Mouse (Mus musculus) T-helper 2 cell (primary cell): Measurements from ENCODE around the gene Mrps36.
"Not testable (repeated sequence)": the region's sequence is repeated elsewhere in the genome, so short reads cannot be mapped to it uniquely, and the experiment has no call there.

ENCODE experiments used
- in situ Hi-C: fragments of 300-600 bp; cut with MboI, MseI; formaldehyde crosslinking; loops from one replicate; pipeline ENCODE4 v1.15.1; 2025; ENCODE audit warnings: high pct_unique_total_duplicates

The Mrps36 gene

DNA sequence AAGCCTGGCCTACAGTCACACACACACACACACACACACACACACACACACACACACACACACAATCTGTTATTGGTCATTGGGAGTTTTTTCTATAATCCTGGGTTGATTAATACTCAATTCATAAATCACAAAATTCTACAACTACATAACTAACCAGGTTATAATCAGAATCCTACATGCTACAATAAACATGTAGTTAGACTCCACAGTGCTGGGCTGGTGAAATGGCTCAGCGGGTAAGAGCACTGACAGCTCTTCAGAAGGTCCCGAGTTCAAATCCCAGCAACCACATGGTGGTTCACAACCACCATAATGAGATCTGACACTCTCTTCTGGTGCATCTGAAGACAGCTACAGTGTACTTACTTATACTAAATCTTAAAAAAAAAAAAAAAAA, 11.7 kb downstream of the Mrps36 start:
- in situ Hi-C loops = no loop called here

DNA sequence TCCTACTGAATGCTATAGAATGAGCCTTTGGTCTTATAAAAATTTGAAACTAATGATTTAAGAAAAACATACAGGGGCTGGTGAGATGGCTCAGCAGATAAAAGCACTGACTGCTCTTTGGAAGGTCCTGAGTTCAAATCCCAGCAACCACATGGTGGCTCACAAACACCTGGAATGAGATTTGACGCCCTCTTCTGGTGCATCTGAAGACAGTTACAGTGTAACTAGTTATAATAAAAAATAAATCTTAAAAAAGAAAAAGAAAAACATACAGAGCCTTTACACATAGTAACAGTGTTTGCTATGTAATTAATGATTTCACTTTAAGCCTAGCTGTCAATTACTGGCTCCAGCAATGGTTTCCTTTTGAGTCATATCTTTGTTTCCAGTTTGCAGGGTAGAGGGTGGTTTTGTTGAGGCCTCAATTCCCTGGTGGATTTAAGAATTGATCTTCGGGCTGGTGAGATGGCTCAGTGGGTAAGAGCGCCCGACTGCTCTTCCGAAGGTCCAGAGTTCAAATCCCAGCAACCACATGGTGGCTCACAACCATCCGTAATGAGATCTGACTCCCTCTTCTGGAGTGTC, 12.9 kb downstream of the Mrps36 start:
- in situ Hi-C loops = not testable (repeated sequence)

- in situ Hi-C loops = no loop called here
Measured at GRCm38 (mm10) chr13:100730861-100731176, 13.6 kb downstream of the Mrps36 start, which contains the start of gene Cdk7. Cdk7 (minus strand) TSS chr13:100730939.

GRCm38 (mm10) chr13:100730153-100730860, 14.2 kb downstream of the Mrps36 start:
- in situ Hi-C loops = no loop called here

DNA sequence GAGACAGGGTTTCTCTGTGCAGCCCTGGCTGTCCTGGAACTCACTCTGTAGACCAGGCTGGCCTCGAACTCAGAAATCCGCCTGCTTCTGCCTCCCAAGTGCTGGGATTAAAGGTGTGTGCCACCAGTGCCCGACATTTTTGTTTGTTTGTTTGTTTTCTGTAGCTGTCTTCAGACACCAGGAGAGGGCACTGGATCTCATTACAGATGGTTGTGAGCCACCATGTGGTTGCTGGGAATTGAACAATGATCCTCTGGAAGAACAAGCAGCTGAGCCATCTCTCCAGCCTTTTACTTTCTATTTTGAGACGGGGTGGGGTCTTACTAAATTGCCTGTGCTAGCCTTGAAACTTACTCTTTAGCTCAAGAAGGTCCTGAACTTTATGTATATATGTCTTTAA, 15.9 kb downstream of the Mrps36 start:
- in situ Hi-C loops = not testable (repeated sequence)

GRCm38 (mm10) chr13:100728086-100728485, 16.4 kb downstream of the Mrps36 start:
- in situ Hi-C loops = no loop called here

DNA sequence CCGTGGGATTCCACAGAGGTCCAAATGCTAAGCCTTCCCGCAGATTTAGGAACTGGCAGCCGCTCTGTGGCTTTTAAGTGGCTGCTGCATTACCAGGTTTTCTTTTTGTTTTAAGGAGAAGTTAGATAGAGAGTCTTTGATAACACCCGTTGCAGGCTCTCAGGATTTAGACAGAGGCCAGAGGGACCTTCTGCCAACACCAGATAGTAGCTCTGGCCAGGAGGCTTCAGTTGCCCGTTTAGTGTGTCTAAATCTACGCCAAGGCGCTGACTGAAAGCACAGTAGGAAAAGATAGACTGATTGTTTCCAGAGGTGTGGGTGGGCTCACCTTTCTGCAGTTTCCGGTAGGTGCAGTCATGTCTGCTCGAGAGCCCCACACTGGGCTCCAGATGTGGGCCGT, 19.3 kb downstream of the Mrps36 start:
- in situ Hi-C loops = no loop called here

GRCm38 (mm10) chr13:100724051-100724754, 20.3 kb downstream of the Mrps36 start:
- in situ Hi-C loops = no loop called here

- in situ Hi-C loops = no loop called here
Measured at GRCm38 (mm10) chr13:100721656-100722055, 22.8 kb downstream of the Mrps36 start.

- in situ Hi-C loops = no loop called here
Measured at GRCm38 (mm10) chr13:100715467-100715866, 29.0 kb downstream of the Mrps36 start.

GRCm38 (mm10) chr13:100706206-100706605, 38.3 kb downstream of the Mrps36 start:
- in situ Hi-C loops = no loop called here

- in situ Hi-C loops = no loop called here
Measured at GRCm38 (mm10) chr13:100703468-100703867, 41.0 kb downstream of the Mrps36 start.

- in situ Hi-C loops = no loop called here
Measured at GRCm38 (mm10) chr13:100698866-100699265, 45.6 kb downstream of the Mrps36 start.

GRCm38 (mm10) chr13:100697541-100697940, 46.9 kb downstream of the Mrps36 start:
- in situ Hi-C loops = no loop called here

- in situ Hi-C loops = no loop called here
Measured at GRCm38 (mm10) chr13:100687513-100687912, 56.9 kb downstream of the Mrps36 start.
